Mouse (Mus musculus) skeletal muscle tissue, adult 2 months (tissue): ENCODE results near the gene Tmem192.
"Not testable (repeated sequence)": the region's sequence is repeated elsewhere in the genome, so short reads cannot be mapped to it uniquely, and the experiment has no call there.

Source experiments
- DNase-seq: peaks from one replicate; pipeline ENCODE4 v3.0.0-alpha.2; 2012; ENCODE audit warnings: low read depth, low spot score

Tmem192 gene

DNA sequence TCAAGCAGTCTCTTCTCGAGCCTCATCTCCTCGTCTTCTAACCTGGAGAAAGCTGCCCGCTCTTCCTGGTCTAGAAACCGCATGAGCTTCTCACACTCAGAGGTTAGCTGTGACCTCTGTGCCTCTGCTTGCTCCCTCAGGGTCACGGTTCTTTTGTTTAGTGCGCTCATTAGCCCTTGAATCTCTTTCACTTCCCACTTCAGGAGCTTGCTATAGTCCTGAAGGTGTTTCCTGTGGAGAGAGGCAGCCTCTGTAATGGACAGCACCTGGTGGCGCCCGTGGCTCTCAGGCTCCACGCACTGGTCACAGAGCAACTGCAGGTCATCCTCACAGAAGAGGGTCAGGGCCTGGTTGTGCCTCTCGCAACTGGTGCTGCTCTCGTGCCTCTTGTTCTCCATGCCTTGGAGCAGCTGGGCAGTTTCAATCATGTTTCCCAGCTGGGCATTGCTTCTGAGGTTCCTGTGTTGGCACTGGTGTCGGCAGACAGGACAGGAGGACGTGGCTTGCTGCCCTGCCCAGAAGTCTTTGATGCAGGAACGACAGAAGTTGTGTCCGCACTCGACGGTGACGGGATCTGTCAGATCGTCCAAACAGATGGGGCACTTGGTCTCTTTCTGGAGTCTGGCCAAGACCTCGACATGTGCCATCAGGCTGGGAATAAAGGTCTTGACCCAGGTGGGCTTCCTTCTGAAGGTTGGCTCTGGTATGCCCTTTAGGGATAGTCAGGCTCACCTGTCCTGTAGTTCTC is 36.3 kb downstream of the Tmem192 start:
- DNase-seq = no peak

DNA sequence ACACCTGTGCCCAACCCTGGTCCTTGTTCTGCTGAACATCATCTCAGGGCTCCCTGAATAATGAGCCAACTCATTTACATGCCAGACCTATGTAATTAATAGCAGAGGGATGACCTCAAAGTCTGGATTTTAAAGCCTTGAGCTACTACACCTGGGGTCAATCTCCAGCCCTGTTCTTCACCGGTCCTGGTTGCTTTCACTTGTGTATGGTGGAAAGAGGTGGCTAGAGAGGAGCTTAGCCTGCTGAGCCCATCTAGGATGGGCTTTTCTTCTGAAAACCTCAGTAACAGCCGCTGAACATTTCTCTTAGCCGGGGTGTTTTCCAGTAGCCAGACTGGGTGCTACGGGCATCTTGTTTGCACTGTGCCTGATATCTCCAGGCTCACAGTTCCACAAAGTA is 40.7 kb downstream of the Tmem192 start, which contains the start of gene Trim75:
TSS of gene Trim75 (minus strand) at position 101 of the 400 bp plus-strand sequence.
- no peak for DNase-seq

DNA sequence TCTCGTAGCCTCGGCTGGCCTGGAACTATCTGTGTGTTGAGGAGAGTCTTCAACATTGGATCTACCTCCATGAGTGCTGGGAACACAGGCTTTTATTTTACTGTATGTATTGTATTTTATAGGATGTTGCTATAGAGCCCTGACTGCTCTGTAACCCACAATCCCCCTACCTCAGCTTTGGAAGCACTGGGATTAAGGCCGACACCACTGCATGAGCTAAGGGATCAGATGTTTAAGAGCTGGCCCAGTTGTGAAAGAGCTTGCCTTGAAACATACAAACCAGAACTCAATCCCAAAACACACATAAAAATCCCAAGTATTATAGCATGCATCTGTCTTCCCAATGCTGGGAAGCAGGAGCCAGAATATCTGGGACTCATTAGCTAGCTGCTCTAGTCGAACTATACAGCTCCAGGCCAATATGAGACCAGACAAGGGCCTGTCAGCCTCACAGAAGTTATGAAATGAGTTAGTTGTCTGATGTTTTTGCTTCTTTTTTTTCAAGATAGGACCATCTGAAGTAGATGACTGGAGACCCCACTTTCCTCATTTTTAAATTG is 51.9 kb downstream of the Tmem192 start:
- DNase-seq = no peak

DNA sequence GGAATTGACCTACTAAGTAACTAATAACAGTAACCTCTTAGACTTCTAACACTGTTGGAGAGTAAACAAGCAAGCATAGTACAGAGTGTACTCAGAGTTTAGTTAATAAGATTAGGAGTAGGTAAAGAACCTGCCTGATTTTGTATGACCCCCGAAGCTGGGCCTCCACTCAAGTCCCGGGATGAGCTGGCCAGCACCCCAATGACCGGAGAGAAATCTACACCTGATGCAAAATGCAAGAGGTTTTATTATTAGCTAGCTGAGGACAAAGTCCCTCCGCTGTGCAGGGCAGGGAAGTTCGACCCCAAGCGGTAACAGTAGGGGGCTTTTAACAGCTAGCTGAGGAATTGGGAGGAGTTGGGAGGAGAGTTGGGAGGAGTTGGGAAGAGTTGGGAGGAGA is 60.6 kb downstream of the Tmem192 start:
- not testable (repeated sequence) for DNase-seq

DNA sequence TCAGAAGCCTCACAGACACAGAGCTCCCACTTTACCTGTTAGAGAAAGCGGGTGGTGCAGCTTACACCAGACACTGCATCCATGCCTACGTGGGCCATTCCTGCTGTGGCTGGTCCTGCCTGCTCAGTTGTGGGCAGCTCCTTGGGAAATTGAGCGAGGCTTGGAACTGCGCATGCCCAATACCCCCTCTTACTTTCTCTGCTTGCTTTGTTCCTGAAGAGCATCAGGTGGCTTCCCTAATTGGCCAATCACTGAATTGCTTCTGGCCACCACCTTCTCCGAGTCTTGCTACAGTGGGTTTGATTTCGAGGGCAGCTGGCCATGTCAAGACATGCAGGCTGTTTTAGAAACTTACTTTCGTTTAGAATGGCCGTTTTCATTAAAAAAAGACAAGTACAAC is 71.4 kb downstream of the Tmem192 start, which contains the start of the genes Trim61 and Trim60:
TSS of gene Trim61 (minus strand) at position 101 of the 400 bp plus-strand sequence.
TSS of gene Trim60 (minus strand) at position 162 of the 400 bp plus-strand sequence.
- DNase-seq = no peak
